Mouse (Mus musculus) ES-Bruce4 (cell line): ENCODE measurements at regions not wholly inside any gene's neighbourhood (a gene's known extent, or its start where the extent isn't known, plus 50 kb on each side); places are given as distances from the start of the nearest gene placed in this dataset.

ENCODE experiments used
- H3K27ac ChIP-seq: 2 replicates; pipeline ENCODE4 v1.5.1; 2012; ENCODE audit warnings: low read length, inconsistent platforms; ENCODE audit not compliant: insufficient read depth
- H3K27me3 ChIP-seq: 2 replicates; pipeline ENCODE4 v1.6.1; 2012; ENCODE audit warnings: mild to moderate bottlenecking, low read length, inconsistent platforms; ENCODE audit not compliant: control insufficient read depth, poor library complexity, insufficient read depth, severe bottlenecking
- H3K36me3 ChIP-seq: 2 replicates; pipeline ENCODE4 v1.6.1; 2012; ENCODE audit warnings: inconsistent platforms, mild to moderate bottlenecking, low read length, moderate library complexity; ENCODE audit not compliant: control insufficient read depth, poor library complexity, insufficient read depth, severe bottlenecking
- H3K4me1 ChIP-seq: one replicate; pipeline ENCODE4 v1.8.1; 2011; ENCODE audit warnings: low read length; ENCODE audit not compliant: control insufficient read depth, insufficient read depth
- H3K4me3 ChIP-seq: 2 replicates; pipeline ENCODE4 v1.5.1; 2011; ENCODE audit warnings: low read depth, mild to moderate bottlenecking, low read length
- H3K9ac ChIP-seq: 2 replicates; pipeline ENCODE4 v1.6.1; 2012; ENCODE audit warnings: low read depth, mild to moderate bottlenecking, inconsistent platforms; ENCODE audit not compliant: poor library complexity, severe bottlenecking
- H3K9me3 ChIP-seq: replicated peaks from 2 replicates; pipeline ENCODE4 v1.6.1; 2012; ENCODE audit warnings: mild to moderate bottlenecking, low read length, inconsistent platforms; ENCODE audit not compliant: control insufficient read depth, poor library complexity, insufficient read depth, severe bottlenecking
- CTCF ChIP-seq: IDR thresholded peaks from one replicate; pipeline ENCODE4 v1.8.1; 2011; ENCODE audit warnings: low read depth, low read length
- EP300 ChIP-seq: IDR thresholded peaks from 2 replicates; pipeline ENCODE4 v1.6.1; 2011; ENCODE audit warnings: low read depth, low read length; ENCODE audit not compliant: insufficient read depth
- POLR2A ChIP-seq: IDR thresholded peaks from one replicate; pipeline ENCODE4 v1.8.1; 2011; ENCODE audit warnings: low read length; ENCODE audit not compliant: insufficient read depth

GRCm38 (mm10) chr3:134612298-134612616, 216.6 kb upstream of the Tacr3 start:
- no peaks in the 10 kb centered on the region for H3K36me3 ChIP-seq
- no peaks in the 10 kb centered on the region for H3K9me3 ChIP-seq
- TF ChIP-seq CTCF (no peak), EP300 (no peak), POLR2A (no peak)
- no peak overlapping the region for H3K9ac ChIP-seq
- H3K27me3 ChIP-seq: no peaks in the 10 kb centered on the region
- H3K4me3 ChIP-seq: no peak overlapping the region
- no peaks in the 10 kb centered on the region for H3K4me1 ChIP-seq
- H3K27ac ChIP-seq: no peak overlapping the region

GRCm38 (mm10) chr3:134629166-134630134, 199.4 kb upstream of the Tacr3 start:
- H3K9ac ChIP-seq: no peak overlapping the region
- no peak overlapping the region for H3K4me3 ChIP-seq
- H3K9me3 ChIP-seq: no peaks in the 10 kb centered on the region
- no peaks in the 10 kb centered on the region for H3K36me3 ChIP-seq
- no peaks in the 10 kb centered on the region for H3K4me1 ChIP-seq
- TF ChIP-seq CTCF: peak; percentile 26
- TF ChIP-seq EP300: no peak
- H3K27me3 ChIP-seq: no peaks in the 10 kb centered on the region
- H3K27ac ChIP-seq: no peak overlapping the region

DNA sequence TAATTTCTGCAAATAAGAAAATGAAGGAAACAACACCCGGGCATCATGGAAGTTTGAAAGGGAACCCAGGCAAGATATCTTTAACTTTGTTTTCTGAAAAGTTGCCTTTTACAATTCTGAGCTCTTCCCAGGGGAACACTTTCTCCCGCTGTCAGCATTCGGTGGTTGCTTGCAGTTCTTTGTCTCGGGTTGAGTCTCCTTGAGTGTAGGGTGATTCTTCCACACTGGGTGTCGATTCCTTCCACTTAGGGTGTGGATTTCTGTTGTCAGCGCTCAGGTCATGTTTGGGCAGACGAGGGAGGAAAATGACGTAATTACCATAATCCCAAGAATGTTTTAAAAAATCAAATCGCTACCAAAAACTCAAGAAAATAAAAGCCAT, 198.7 kb upstream of the Tacr3 start:
- Histone ChIP-seq H3K27ac (no peak overlapping the region), H3K36me3 (no peaks in the 10 kb centered on the region), H3K9me3 (no peaks in the 10 kb centered on the region), H3K4me3 (no peak overlapping the region), H3K4me1 (no peaks in the 10 kb centered on the region), H3K27me3 (no peaks in the 10 kb centered on the region), H3K9ac (no peak overlapping the region)
- no peak for TF ChIP-seq EP300

- H3K27me3 ChIP-seq: no peaks in the 10 kb centered on the region
- H3K27ac ChIP-seq: no peak overlapping the region
- TF ChIP-seq POLR2A (no peak), EP300 (no peak), CTCF (no peak)
- no peaks in the 10 kb centered on the region for H3K36me3 ChIP-seq
- no peak overlapping the region for H3K4me3 ChIP-seq
- no peaks in the 10 kb centered on the region for H3K4me1 ChIP-seq
- H3K9ac ChIP-seq: no peak overlapping the region
- H3K9me3 ChIP-seq: no peaks in the 10 kb centered on the region
These were observed 179.9 kb upstream of the Tacr3 start for GRCm38 (mm10) chr3:134648727-134649445.

- H3K9me3 ChIP-seq: no peaks in the 10 kb centered on the region
- H3K27me3 ChIP-seq: no peaks in the 10 kb centered on the region
- H3K36me3 ChIP-seq: no peaks in the 10 kb centered on the region
- no peak overlapping the region for H3K4me3 ChIP-seq
- H3K27ac ChIP-seq: no peak overlapping the region
- no peak overlapping the region for H3K9ac ChIP-seq
- TF ChIP-seq EP300 (no peak), POLR2A (no peak), CTCF (no peak)
- no peaks in the 10 kb centered on the region for H3K4me1 ChIP-seq
These were observed 174.8 kb upstream of the Tacr3 start for GRCm38 (mm10) chr3:134654051-134654450.

DNA sequence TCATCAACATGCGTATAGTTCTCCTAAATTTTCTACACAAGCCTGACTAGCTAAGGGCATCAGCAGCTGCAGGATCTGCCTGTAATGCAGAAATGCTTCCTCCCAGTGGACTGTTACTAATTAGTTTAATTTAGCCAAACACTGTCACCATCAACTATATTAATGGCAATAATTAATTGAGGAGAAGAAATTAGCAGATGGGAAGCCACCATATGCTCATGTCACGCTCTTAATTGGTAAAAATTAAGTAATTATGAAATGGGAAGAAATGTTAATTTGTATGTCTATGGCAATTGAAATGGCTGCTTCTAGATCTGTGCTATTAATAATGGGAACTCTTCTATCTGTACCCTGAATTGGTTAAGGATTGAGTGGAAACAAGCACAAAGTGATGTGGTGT, 133.9 kb upstream of the Tacr3 start:
- H3K36me3 ChIP-seq: no peaks in the 10 kb centered on the region
- H3K27me3 ChIP-seq: no peaks in the 10 kb centered on the region
- H3K9me3 ChIP-seq: no peaks in the 10 kb centered on the region
- H3K9ac ChIP-seq: no peak overlapping the region
- H3K27ac ChIP-seq: no peak overlapping the region
- TF ChIP-seq EP300: no peak
- no peak for TF ChIP-seq POLR2A
- TF ChIP-seq CTCF: no peak
- H3K4me1 ChIP-seq: no peaks in the 10 kb centered on the region
- no peak overlapping the region for H3K4me3 ChIP-seq
